Mouse (Mus musculus) 3134 (cell line): ENCODE data around the gene Cetn3.
A peak's percentile ranks its signal among the peaks of the same experiment; 100 is the strongest.

Experiments
- DNase-seq: peaks from one replicate; pipeline ENCODE4 v3.0.0-alpha.2; 2011; ENCODE audit warnings: low spot score; ENCODE audit not compliant: insufficient read length; ENCODE audit errors: extremely low read depth

The Cetn3 gene

DNA sequence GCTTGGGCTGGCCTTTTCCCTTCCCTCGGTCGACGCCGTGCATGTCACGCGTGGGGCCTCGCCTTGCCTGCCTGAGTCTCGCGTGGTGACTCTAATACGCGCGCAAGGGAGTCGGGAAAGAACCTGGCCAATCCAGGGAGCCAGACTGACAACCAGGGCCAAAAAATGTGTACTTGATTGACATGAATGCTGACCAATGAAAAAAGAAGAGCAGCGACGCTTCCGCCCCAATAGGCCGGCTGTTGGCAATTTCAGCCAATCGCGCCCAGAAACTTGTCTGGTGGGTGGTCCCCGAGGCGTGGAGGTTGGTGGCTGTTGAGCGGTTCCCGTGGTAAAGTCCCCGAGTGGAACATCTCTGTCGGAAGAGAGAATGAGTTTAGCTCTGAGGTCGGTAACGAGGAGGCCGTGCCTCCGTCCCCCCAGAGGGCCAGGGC, at the start of gene Cetn3:
TSS of gene Cetn3 (plus strand) at position 107 of the 434 bp plus-strand sequence.
- DNase-seq = peak; percentile 87

DNA sequence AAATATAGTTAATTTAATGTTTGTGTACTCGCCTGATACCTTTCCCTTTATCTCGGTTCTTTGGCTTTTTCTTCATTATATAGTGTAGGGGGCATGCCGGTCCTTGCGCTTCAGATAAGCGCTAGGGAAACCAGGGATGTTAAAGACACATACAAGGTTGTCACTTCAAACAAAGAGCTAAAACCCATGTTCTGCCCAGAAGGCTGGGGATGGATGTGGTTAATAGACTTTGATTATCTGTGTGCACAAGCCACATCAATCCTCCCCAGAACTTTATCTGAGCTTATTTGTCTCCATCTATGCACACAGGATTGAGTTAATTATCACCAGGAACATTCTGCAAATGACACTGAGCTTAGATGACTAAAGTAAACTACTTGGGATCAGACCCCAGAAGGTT, 46.3 kb upstream of the Cetn3 start:
- DNase-seq = no peak

DNA sequence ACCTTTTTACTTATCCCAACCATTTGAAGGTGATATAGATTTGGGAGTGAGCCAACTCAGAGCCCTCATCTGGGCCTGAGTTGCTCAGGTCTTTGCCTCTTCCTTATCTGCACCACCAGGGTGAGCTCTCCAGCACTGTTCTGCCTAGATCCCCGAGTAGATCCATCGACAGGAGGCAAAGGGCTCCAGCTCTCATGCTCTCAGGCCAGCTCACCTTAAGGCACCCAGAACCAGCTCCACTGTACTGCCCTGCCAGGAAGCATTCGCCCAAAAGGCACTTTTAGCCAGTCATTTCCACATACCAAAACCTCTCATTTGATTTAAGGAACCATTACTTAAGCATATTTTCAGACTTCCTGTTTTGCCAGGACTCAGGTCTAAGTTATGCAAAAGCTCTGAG, 42.0 kb upstream of the Cetn3 start:
- no peak for DNase-seq

DNA sequence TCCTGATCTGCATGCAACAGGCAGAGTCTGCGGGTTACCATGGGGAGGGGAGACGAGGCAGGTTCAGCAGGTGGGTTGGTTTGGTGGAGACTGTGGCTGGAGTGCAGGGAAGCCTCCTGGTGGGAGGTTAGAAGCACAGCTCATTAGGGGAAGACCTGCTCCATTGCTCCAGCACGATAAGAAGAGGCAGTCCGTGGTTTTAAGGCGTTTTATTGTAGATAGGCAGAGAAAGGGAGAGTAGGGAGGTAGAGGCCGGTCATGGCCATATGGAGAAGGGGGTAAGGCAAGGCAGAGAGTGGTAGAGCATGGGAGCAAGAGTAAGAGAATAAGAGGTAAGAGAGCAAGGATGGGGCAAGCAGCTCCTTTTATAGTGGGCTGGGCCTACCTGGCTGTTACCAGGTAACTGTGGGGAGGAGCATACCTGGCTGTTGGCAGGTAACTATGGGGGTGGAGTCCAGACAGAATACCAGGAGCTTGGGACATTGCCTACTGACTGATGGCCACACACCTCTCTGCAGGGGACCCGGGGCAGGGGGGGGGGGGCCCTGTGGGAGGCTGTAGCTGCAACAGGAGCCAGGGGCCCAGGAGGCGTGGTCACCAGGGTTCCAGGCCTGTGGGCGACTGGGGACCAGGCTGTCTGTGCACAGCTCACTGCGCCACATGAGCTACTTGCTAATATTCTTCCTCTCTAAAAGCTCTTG, 39.3 kb upstream of the Cetn3 start:
- no peak for DNase-seq

DNA sequence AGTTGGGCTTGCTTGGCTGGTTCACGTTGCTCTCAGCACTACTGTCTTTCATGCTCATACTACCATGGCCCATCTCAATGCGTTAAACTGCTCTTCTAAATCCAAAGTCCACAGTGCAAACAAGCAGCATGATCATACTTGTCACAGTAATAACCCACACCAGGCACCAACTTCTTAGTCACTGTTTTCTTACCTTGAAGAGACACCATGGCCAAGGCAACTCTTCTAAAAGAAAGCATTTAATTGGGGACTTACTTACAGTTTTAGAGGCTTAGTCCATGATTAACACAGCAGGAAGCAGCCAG, 38.8 kb upstream of the Cetn3 start:
- no peak for DNase-seq

DNA sequence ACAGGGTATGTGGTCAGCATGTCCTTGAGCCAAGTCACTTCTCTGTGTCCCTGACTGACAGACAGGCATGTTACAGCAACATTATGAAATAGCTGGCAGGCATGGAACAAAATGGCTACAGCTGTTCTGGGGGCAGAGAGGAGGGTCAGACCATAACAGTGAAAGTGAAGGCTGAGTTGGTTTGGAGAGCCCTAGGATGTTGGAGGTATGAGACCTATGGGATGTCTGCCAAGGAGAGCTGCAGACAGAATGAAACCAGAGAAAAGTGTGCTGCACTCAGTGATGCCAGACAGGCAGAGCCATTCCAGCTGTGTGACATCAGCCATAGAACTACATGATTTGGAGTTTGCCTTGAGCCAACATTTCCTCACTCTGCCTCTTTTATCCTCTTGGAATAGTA, 28.0 kb upstream of the Cetn3 start:
- no peak for DNase-seq

DNA sequence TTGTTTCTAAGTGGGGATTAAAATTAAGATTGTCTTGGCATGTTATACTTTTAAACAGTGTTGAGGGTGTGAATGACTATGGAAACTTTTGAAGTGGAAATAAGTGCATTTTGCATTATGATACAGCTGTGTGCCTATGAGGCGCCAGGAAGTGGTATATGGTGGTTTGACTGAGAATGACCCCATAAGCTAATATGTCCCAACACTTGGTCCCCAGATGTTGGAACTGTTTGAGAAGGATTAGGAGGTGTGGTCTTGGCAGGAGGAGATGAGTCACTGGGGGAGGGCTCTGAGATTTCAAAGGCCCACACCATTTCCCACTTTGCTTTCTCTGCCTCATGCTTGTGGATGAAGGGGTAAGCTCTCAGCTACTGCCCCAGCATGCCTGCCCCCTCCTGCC, 27.6 kb upstream of the Cetn3 start:
- no peak for DNase-seq

DNA sequence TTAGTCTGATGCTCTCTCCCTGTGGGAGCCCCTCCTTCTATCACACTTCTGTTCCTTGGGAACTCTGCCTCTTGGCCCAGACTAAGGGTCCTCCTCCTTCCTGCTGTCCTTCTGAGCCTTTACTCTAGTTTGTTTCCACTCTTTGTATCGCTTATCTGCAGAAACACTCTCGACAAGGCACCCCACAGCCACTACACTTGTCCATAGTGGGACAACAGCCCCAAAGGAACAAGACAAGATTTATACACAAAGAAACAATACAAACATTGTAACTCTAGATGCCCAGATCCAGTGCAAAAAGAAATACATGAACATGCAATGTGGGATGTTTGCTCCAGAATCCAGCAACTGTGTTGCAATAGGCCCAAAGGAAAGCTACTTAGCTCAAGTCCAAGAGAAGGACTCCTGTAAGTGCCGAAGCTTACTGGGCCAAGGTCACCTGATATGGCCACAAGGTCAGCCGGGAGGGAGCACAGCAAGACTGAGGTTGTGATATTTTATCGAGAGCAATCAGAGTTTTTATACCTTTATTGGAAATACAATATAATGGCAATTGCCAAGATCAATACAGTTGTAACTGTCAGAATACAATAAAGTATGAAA, 25.7 kb upstream of the Cetn3 start:
- DNase-seq = no peak

DNA sequence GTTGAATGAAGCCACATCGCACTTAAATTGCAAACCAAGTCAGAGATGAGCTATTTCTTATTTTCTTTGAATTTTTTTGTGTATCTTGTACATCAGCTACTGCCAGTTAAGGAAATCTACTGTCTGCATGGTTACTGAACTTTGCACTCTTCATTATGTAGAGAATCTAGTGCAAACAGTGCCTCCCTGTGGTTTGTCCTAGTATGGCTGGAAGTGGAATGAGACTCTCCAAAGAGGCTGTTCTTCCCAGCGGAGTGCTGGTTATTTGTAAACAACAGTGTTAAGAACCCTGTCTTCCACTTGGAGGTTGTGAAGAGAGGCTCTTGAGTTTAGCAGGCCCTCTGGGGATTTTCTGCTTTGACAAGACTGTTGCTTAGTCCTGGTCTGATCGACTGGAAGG, 22.5 kb upstream of the Cetn3 start:
- no peak for DNase-seq

DNA sequence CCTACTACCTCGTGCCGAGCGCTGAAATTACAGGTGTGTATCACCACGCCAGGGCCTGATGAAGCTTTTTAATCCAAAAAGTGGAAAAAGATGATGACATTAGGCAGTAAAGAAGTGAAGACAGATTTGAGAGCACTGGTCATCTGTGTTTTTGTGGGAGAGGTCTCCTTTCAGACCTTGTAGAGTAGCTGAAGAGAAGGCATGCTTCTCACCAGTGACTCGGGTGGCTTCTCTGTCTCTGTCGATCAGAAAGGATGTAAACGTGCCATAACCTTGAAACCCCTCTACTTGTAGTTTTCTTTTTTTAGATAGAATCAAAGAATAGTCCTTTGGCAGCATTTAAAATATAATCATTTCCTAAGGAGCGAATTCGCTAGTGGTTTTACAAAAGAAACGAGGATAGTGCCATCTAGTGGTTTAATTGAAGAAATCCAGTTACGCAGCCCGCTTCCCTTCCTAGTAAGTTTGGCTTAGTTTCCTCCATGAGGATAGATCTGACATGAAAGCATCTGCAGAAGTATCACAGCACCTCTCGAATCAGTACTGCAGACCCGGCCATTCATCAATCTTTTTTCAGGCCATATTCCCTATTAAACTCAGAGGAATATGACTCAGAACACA, 21.2 kb upstream of the Cetn3 start:
- DNase-seq = no peak

DNA sequence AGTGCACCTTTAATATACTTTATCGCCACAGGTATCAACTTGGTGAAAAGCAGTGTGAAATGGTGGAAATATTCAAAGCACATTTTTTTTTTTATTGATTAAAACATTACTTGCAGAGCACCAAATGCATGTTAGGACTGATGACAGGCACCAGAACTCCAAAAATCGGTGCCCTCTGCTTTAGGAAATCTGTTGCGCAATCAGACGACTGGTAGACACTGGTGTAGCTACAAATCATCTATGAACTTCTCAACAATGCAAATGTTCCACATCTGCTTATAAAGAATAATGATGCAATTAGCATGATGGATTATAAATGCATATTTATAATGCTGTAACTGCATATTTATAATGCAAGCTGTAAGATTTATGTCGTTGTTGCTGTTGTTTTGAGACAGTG, 18.7 kb upstream of the Cetn3 start:
- DNase-seq = no peak

DNA sequence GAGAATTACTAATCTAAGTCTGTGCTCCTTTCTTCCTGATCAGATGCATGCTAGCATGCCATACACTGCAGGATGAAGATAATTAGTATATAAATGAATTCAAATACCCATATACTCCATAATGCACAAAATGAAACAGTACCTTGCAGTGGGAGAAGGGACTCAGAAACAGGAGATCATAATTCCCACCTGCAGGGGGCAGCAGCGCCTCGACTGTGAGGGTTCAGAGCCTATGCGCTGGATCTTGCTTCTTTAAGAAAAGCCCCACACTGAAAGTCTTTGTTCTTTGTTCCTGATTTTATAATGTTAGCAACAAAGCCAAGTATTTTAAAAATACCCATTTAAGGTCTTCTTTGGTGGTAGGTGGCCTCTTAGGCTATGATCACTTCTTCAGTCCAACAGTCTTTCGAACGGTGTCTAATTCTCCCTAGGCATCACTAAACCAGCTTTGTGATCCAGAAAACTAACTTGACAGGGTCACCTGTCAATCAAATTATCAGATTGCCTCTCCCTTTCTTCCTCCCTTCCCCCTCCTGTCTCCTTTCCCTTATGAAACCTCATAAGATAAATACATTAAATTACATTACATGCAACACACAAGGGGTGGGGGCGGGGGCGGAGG, 15.7 kb upstream of the Cetn3 start:
- no peak for DNase-seq

DNA sequence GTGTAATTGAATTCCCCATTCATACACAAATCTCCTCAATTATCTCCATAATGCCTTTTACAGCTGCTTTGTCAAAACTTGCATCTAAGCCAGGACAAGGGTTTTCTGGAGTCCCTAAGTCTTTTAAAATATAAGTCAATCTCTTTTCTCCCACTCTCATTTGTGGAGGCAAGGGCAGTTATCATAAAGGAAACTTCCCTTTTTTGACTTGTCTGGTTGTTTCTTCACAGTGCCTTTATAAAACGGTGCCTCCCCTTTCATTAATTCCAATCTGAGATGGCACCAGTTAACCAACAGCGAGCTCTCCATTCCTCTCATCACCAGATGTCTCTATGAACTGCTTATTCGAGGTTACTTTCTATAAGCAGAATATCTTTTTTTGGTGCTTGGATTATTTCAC, 6.7 kb upstream of the Cetn3 start:
- no peak for DNase-seq

DNA sequence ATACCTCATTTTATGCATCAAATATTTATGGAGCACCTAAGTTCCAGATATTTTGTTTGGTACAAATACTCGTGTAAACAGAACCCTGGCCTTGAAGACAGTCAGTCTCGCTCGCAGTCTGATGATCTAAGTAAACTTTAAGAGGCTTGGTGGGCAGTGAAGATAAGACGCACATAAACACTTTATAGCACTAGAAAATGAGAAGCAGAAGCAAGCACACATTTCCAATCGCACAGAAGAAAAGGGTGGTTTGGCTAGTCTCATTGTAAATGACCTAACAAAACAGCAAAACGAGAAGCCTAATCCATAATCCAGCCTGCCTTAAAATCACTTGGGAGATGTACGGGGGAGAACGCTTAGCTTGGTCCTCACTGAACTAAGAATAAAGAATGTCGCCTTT, 402 bp upstream of the Cetn3 start:
- DNase-seq = no peak

DNA sequence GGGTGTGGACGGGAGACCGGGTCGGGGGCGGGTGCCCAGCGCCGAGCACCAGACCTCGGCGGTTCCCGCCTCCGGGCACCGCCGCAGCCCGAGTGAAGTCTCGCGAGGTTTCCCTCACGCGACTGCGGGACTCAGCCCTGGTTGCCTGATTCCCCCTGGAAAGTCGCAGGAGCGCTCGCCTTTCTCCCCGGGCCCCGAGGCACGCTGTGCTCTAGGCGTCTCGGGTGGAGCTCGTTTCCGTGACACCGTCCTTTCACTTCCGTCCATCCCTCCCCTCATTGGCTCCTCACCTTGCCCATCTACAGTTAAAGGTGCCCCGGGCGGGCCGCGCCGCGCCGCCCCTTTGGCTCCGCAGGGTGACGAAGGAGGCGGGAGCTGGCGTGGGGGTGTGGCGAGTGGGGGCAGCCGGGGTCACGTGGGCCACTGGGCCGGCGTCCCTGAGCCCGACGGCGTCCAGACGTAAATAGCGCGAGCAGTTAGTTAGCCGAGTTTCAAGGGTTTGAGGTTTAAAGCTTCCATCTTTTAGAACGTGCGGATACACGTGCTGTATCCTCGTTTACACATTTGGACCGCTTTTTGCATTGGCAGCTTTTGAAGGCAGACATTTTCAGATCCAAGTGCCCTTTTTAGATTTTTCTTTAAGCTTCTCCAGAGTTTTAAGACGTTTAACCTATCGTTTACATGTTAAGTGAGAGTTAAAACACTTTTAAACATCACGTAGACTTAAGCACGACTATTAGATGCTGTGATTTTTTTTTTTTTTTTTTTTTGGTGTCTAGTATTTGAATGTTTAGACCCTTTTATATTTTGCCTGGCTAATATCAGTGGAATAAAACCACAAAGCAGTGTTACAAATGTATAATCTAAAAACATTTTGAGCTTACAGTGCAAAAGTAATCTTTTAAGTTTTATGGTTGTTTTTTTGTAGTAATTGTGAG, 797 bp downstream of the Cetn3 start:
- peak; percentile 99 for DNase-seq

DNA sequence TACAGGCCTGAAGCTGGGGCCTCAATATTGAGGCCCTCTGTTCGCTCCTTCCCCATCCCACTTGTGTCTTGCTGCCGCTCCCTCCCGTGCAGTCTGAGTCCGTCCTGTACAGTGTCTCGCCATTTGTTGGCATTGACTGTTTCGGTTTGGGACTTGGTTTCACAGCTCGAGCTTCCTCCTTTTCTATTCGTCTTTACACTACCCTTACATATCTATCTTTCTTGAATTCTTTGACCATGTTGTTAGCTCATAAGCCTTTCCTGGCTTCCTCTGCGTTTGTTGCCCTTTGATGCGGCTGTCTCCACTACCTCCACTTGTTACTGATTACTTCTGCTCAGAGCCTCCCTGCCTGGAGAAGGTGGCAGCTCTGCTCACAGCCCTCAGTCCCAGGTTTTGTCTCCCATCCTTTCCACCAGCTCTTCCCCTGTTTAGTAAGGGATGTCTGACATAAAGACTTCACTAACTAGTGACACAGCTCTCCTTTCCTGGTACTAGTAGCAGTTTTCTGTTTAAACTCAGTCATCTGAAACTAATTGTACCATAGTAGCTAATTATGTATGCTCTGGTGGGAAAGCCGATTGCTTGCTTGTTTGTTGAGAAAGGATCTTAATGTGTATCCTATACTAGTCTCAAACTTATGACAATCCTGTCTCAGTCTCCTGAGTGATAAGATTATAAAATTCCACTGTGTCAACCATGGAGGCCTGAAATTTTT, 3.0 kb downstream of the Cetn3 start:
- no peak for DNase-seq

DNA sequence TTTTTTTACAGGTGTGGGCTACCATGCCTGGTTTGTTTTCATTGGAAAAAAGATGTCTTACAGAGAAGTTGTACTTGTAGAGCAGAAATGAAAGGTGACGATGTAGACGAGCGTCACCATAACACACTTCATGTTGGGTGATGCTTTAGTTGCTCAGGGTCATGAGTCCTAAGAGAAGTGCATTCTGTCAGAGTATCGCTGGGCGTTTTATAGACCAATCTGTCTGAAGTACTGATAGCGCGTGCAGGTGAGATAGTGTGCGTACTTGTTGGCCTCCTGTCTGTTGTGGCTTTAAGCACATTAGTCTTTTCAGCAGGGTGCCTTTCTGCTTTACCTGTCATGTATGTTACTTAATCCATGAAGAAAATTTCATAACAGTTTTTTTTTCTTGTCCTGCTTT, 7.3 kb downstream of the Cetn3 start:
- no peak for DNase-seq

DNA sequence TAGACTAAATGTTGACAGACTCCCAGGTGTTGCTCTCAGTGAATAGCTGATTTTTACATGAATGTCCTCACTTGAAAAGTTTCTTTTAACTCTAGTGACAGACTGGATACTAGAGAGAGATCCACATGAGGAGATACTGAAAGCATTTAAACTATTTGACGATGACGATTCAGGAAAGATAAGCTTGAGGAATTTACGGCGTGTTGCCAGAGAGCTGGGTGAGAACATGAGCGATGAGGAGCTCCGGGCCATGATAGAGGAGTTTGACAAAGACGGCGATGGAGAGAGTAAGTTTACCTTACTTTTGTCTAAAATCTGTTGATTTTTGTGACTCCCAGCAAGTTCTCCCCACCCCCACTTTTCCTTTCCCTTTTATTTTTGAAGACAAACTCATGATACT, 9.0 kb downstream of the Cetn3 start:
- no peak for DNase-seq

DNA sequence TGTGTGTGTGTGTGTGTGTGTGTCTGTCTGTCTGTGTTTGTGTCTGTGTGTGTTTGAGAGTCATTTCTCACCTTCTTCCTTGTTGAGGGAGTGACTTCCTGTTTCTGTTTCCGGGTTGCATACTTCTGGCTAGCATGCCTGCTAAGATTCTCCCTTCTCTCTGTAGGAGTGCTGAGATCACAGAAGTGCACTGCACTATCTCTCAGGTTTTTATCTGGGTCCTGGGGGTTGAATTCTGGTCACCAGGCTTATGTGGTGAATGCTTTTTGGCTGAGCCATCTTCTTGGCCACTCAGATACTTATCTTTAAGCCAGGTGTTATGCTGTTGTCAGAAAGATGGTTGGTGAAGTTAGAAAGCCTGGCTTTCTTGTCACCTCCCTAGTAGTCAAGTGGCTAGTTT, 11.0 kb downstream of the Cetn3 start:
- no peak for DNase-seq

DNA sequence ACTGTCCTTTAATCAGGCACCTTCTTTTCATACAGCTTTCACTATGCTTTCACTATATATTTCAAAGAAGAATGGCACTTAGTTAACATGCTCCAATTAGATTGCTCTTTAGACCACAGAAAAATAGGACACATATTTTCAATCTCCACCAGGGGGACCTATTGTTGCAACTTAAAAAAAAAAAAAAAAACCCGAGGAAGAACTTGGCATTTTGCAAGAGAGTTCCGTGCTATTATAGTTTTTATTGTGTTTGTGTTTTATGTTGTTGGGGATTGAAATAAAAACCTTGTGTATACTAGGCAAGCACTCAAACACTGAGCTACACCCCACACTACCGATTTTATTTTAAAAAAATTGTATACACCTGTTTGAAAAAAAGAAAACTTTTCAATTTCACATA, 18.2 kb downstream of the Cetn3 start:
- no peak for DNase-seq
